Mouse (Mus musculus): ENCODE measurements around the gene Spag6. TPM values are rescaled to one million over a fixed set of nuclear protein-coding genes. Genes with fewer than 3 reads are reported as not detected.

The Spag6 gene
- total and polyA plus RNA-seq, 2 experiments from 2014 or later: 0.20 TPM; not detected in 1

GRCm38 (mm10) chr2:18677631-18678471 lies 16.0 kb upstream of the Spag6 start:
- peak overlapping the region; percentile 80 for H3K4me2 ChIP-seq (ENCODE audit: low read depth, low read length)
- ATAC-seq: no peak; the same call in 1 of the 2 replicates
- peak overlapping the region; percentile 90; the same call in 1 of the 2 replicates for H3K27ac ChIP-seq
- H3K36me3 ChIP-seq (ENCODE audit: insufficient read depth, low read length): no peaks in the 10 kb centered on the region
- 1% methylated on average over 36 of the region's 55 CpGs for WGBS
- H3K9me3 ChIP-seq (ENCODE audit: low read length): no peaks in the 10 kb centered on the region
- 0 out of 2 replicates have a peak, but pooled peaks cover 7% of the 10 kb centered on the region for H3K4me1 ChIP-seq (ENCODE audit: insufficient read depth, low read length)
- no peak for TF ChIP-seq CTCF (IDR thresholded peaks at IDR 0.05; ENCODE audit: low read depth)
- peak overlapping the region; percentile 78 for H3K4me3 ChIP-seq (ENCODE audit: low read length)
- peak; percentile 52 for DNase-seq (ENCODE audit: low spot score)
- H3K9ac ChIP-seq (replicated peaks; ENCODE audit: low read length): peak overlapping the region; percentile 92
- H3K27me3 ChIP-seq (ENCODE audit: insufficient read depth, low read length): peaks cover 14% of the 10 kb centered on the region

GRCm38 (mm10) chr2:18679701-18680100 lies 14.1 kb upstream of the Spag6 start:
- Histone ChIP-seq H3K9ac (replicated peaks; ENCODE audit: low read length) (no peak overlapping the region), H3K4me1 (ENCODE audit: insufficient read depth, low read length) (0 out of 2 replicates have a peak, but pooled peaks cover 7% of the 10 kb centered on the region), H3K27me3 (ENCODE audit: insufficient read depth, low read length) (peaks cover 14% of the 10 kb centered on the region), H3K27ac (no peak overlapping the region), H3K4me2 (ENCODE audit: low read depth, low read length) (no peak overlapping the region), H3K9me3 (ENCODE audit: low read length) (no peaks in the 10 kb centered on the region), H3K36me3 (ENCODE audit: insufficient read depth, low read length) (no peaks in the 10 kb centered on the region; the same call in 1 of the 2 replicates), H3K4me3 (ENCODE audit: low read length) (no peak overlapping the region)
- DNase-seq (ENCODE audit: low spot score): no peak
- no peak for TF ChIP-seq CTCF (IDR thresholded peaks at IDR 0.05; ENCODE audit: low read depth)
- 75% methylated on average over 2 of the region's 2 CpGs for WGBS
- no peak for ATAC-seq

- 7% methylated on average over 4 of the region's 4 CpGs for WGBS
- Histone ChIP-seq H3K27me3 (ENCODE audit: insufficient read depth, low read length) (peaks cover 14% of the 10 kb centered on the region), H3K4me2 (ENCODE audit: low read depth, low read length) (peak overlapping the region; percentile 52), H3K27ac (no peak overlapping the region), H3K9me3 (ENCODE audit: low read length) (no peaks in the 10 kb centered on the region), H3K36me3 (ENCODE audit: insufficient read depth, low read length) (no peaks in the 10 kb centered on the region; the same call in 1 of the 2 replicates), H3K4me1 (ENCODE audit: insufficient read depth, low read length) (0 out of 2 replicates have a peak, but pooled peaks cover 7% of the 10 kb centered on the region), H3K9ac (replicated peaks; ENCODE audit: low read length) (no peak overlapping the region), H3K4me3 (ENCODE audit: low read length) (peak overlapping the region; percentile 28)
- no peak for DNase-seq (ENCODE audit: low spot score)
- TF ChIP-seq CTCF (IDR thresholded peaks at IDR 0.05; ENCODE audit: low read depth): no peak
- ATAC-seq: no peak
Observed at GRCm38 (mm10) chr2:18680501-18680900, 13.3 kb upstream of the Spag6 start.

GRCm38 (mm10) chr2:18680961-18681360 lies 12.9 kb upstream of the Spag6 start:
- H3K4me3 ChIP-seq (ENCODE audit: low read length): peak overlapping the region; percentile 28
- ATAC-seq: no peak
- 0 out of 2 replicates have a peak, but pooled peaks cover 7% of the 10 kb centered on the region for H3K4me1 ChIP-seq (ENCODE audit: insufficient read depth, low read length)
- H3K4me2 ChIP-seq (ENCODE audit: low read depth, low read length): peak overlapping the region; percentile 52
- H3K27me3 ChIP-seq (ENCODE audit: insufficient read depth, low read length): peaks cover 14% of the 10 kb centered on the region
- no peaks in the 10 kb centered on the region; the same call in 1 of the 2 replicates for H3K36me3 ChIP-seq (ENCODE audit: insufficient read depth, low read length)
- DNase-seq (ENCODE audit: low spot score): no peak
- WGBS: 14% methylated on average over 28 of the region's 29 CpGs
- no peaks in the 10 kb centered on the region for H3K9me3 ChIP-seq (ENCODE audit: low read length)
- H3K27ac ChIP-seq: no peak overlapping the region
- no peak overlapping the region for H3K9ac ChIP-seq (replicated peaks; ENCODE audit: low read length)
- TF ChIP-seq CTCF (IDR thresholded peaks at IDR 0.05; ENCODE audit: low read depth): no peak

- WGBS: 83% methylated on average over 5 of the region's 5 CpGs
- Histone ChIP-seq H3K4me2 (ENCODE audit: low read depth, low read length) (no peak overlapping the region), H3K27ac (no peak overlapping the region), H3K4me3 (ENCODE audit: low read length) (no peak overlapping the region), H3K27me3 (ENCODE audit: insufficient read depth, low read length) (peaks cover 41% of the 10 kb centered on the region), H3K9me3 (ENCODE audit: low read length) (no peaks in the 10 kb centered on the region), H3K36me3 (ENCODE audit: insufficient read depth, low read length) (no peaks in the 10 kb centered on the region; the same call in 1 of the 2 replicates), H3K4me1 (ENCODE audit: insufficient read depth, low read length) (0 out of 2 replicates have a peak, but pooled peaks cover under 1% of the 10 kb centered on the region), H3K9ac (replicated peaks; ENCODE audit: low read length) (no peak overlapping the region)
- ATAC-seq (no peak), DNase-seq (ENCODE audit: low spot score) (no peak)
- no peak for TF ChIP-seq CTCF (IDR thresholded peaks at IDR 0.05; ENCODE audit: low read depth)
Observed at GRCm38 (mm10) chr2:18684062-18684461, 9.8 kb upstream of the Spag6 start.

- WGBS: 77% methylated on average over 6 of the region's 6 CpGs
- Histone ChIP-seq H3K27me3 (ENCODE audit: insufficient read depth, low read length) (peaks cover 46% of the 10 kb centered on the region), H3K4me1 (ENCODE audit: insufficient read depth, low read length) (0 out of 2 replicates have a peak, but pooled peaks cover 6% of the 10 kb centered on the region), H3K9me3 (ENCODE audit: low read length) (no peaks in the 10 kb centered on the region), H3K27ac (no peak overlapping the region), H3K4me3 (ENCODE audit: low read length) (no peak overlapping the region), H3K4me2 (ENCODE audit: low read depth, low read length) (no peak overlapping the region), H3K36me3 (ENCODE audit: insufficient read depth, low read length) (no peaks in the 10 kb centered on the region; the same call in 1 of the 2 replicates), H3K9ac (replicated peaks; ENCODE audit: low read length) (no peak overlapping the region)
- TF ChIP-seq CTCF (IDR thresholded peaks at IDR 0.05; ENCODE audit: low read depth): no peak
- ATAC-seq: no peak
- no peak for DNase-seq (ENCODE audit: low spot score)
Observed at GRCm38 (mm10) chr2:18686386-18686785, 7.4 kb upstream of the Spag6 start.

All from hindbrain, postnatal 0 days (tissue).